Mouse (Mus musculus): ENCODE results near the gene Sez6l.

Sez6l gene

DNA sequence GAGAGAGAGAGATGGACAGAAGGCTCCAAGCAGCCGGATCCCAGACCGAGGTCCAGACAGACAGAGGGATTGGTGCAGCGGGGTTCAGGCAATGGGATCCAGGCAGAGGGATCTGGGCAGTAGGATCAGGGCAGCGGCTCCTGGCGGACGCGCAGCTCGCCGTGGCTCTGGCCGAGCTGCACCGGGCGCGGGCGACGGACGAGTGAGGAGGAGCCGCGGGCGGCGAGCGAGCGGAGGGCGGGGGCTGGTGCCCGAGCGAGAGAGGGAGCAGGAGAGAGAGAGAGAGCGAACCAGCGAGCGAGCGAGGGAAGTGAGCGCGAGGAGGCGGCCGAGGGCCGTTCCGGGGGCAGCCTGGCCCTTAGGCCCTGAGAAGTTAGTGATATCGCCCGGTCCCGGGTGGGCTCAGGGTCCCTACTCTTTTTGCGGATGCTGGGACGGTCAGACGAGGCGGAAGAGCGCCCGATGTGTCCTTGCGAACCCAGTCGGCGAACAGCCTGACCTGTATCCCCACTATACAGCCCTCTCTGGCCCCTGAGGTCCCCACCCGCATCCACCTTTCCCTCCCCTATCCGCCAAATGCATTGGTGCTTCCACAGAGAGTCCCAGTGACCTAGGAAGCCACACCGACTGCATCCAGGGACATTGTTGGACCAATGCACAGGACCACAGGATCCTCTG is at the start of gene Sez6l:
Gene Sez6l, minus strand, starts transcription at position 193 of the 678 bp plus-strand sequence.
- DNase-seq (ENCODE audit: low spot score): no peak

DNA sequence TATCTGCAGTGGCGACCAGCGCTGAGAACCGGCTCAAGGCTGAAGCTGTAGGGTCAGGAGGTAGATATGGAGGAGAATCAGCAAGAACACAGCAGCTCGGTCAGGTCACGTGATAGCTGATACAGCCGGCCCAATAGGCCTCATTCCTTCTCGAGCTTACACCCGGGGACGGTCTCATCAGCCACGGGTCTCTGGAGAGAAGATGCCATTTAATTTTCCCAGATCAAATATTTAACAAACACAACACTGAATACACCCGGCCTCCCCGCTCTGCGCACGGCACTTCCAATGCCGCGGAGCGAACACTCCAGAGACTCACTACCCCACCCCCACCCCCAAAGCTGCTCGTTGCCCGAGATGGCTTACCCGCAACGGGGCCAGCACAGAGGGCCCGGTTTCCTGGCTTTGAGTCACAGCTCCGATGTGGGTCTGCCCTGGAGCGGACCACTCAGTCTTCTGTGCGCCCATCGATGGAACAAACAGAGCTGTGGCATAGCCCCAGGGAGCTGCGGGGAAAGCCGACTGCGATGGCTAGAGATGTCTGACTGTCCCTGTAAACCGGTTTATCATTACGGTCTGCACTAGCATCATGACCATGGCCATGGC is 48.7 kb upstream of the Sez6l start:
- DNase-seq (ENCODE audit: low spot score): no peak

DNA sequence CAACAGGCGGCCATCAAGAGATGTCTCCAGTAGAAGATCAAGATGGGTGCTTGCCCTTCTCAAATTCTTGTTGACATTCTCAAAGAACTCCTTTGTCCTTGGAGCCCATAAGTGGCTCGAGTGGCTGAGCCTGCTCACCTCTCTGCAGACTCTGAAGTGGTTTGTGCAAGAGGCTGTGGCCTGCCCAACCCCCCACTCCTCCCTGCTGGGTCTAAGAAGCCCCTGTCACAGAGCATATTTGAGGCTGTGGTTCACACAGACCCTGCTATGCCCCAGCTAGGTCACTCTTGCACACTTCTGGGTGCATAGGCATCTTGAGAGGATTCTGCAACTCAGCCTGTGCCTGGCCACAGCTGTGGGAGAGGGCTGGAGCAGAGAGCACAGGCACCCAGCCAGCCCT is 46.0 kb upstream of the Sez6l start:
- no peak for DNase-seq (ENCODE audit: low spot score)

DNA sequence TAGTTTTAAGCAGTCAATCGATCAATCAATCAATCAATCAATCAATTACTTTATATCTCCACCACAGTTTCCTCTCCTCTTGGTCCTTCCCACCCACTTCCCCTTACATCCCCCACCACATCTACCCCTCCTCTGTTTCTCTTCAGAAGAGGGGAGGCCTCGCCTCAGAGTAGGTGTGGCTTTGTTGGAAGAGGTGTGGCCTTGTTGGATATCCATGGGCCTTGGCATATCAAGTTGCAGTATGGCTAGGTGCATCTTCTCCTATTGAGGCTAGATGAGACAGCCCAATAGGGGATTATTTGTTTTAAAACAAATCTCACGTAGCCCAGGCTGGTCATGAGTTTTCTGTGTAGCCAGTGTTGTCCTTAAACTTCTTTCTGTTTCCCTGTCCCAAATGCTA is 43.3 kb upstream of the Sez6l start:
- DNase-seq (ENCODE audit: low spot score): no peak

DNA sequence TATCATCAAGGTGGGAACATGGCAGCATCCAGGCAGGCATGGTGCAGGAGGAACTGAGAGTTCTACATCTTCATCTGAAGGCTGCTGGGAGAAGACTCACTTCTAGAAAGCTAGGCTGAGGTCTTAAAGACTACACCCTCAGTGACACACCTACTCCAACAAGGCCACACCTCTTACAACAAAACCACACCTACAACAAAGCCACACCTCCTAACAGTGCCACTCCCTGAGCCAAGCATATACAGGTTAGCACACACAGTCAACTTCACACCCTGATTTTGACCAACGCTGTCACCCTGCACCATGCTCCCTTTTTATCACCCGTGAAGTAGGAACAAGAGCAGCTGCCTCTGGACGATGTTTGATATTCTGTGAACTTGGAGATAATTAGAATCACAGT is 42.4 kb upstream of the Sez6l start:
- DNase-seq (ENCODE audit: low spot score): no peak

DNA sequence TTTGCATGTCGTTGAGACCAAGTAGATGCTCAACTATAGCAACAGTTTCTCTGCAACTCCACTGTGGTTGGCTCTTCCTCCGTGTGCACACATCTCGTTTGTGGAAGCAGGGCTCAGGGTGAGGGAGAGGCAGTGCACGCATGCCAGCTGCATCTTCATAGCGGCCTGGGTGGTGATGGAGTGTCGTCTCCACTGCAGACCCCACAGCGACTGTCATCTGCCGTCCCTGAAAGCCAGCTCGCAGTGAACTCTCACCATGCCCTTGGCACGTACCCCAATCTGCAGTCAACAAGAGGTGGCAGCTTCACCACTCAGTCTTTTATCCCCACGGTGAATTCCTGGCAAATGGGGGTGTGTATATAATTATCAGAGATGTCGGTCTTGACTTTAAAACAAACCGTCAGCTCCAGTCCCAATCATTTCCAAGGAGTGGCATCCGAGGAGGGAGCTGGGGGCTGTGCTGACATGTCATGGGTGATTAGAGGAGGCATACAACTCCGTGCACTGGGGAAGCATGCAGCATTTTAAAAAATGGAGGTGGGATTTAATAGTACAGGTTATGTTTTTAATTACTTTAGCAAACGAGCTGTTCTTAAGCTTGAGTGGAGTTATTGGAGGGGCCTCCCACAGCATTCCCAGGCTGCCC is 40.7 kb upstream of the Sez6l start:
- DNase-seq (ENCODE audit: low spot score): no peak

DNA sequence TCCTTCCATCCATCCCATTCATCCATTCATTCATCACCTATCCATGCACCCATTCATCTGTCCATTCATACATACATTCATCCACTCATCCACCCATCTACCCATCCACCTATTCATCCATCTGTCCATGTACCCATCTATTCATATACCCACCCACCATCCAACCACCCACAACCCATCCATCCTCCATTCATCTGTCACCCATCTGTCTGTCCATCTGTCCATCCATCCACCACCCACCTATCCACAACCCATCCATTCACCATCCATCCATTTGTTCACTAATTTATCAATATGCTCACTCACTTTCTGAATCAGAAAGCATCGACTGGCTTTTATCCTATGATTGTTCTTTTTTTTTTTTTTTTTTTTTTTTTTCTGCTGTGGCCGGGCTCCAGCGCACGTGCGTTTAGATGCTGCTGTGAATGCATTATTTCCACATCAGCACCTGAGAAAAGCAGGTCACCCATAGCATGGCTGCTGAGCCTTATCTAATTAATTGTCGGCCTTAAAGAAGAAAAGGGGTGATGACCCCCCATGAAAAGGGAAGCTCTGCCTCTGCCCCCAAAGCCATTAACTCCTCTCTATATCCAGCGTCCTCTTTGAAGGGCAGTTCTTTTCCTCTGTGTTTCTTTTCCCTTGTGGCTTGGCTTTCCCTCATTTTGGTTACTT is 39.1 kb upstream of the Sez6l start:
- no peak for DNase-seq (ENCODE audit: low spot score)

DNA sequence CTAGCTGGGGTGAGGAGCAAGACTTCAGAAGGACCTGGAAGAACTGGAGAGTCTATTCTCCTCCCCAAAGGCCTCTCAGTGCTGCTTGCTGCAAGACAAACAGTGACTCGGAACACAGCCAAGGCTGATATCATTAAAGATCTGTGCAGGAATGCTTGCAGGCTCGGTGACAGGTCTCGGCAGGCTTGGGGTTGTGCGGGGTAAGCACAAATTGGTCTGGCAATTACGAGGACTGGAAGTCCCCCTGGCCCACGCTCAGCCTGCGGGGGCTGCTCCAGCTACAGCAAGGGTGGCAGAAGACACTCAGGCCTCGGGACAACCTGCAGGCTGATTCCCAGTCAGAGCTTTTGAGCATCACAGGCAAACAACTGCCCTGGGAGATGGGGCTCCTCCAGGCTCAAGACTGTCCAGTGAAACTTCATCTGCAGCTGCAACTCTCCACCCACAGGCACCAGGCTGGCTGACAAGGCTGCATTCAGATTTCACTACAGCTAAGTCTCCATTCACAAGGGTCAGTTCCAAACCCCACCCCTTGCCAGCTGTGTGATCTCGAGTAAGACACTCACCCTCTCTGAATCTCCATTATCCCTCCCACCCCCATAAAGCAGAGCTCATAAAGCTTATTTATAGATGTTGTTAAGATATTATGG is 31.0 kb upstream of the Sez6l start:
- no peak for DNase-seq (ENCODE audit: low spot score)

DNA sequence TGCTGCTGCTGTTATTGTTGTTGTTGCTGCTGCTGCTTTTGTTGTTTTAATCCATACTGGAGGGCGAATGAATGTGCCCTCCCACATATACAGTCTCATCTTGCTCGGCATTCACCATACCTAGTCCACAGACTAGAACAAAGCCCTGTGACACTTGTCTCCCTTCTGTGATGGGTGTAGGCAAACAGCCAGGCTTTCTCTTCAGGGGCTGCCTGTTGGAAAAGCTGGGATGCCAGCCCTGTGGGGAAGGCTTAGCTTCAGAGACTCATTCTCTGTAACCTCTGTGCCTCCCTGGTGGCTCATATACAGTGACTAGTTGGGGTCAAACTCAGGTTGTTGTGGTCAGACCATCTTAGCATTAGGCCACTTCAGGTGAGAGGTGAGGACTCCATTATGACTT is 30.1 kb upstream of the Sez6l start:
- no peak for DNase-seq (ENCODE audit: low spot score)

DNA sequence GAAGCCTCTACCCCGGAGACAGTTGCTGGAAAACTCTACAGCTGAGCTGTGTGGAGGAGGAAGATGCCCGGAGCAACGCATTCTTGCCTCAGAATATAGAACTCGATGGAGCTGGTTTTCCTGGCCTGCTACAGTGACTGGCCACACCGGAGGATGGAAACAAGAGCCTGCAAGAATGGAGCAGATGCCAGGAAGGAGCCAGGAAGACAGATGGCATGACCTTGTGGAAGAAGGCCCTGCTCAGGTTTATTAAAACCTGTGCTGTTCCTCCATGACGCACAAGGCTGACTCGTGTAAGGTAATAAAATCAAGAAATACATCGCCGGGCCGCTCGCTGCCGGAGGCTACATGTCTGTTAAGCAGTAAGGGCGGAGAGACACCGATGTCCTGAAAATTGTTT is 28.4 kb upstream of the Sez6l start:
- DNase-seq (ENCODE audit: low spot score): no peak

DNA sequence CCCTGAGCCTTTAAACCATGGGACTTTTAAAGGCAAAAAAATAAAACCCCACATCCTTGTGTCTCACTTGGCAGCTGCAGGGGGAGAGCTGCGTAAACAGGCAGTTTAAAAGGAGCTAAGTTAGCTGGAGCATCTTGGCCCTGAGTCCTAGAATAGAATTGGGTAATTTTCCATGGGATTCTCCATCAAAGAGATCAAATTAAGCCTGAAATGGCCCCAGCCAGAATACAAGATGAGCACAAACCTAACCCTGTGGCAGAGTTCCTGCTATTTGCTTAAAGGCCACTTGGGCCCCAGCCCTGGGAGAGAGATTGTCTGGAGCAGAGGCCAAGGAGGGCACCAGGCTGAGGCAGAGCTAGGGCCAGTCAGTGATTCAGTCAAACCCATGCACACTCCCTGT is 27.3 kb upstream of the Sez6l start:
- no peak for DNase-seq (ENCODE audit: low spot score)

DNA sequence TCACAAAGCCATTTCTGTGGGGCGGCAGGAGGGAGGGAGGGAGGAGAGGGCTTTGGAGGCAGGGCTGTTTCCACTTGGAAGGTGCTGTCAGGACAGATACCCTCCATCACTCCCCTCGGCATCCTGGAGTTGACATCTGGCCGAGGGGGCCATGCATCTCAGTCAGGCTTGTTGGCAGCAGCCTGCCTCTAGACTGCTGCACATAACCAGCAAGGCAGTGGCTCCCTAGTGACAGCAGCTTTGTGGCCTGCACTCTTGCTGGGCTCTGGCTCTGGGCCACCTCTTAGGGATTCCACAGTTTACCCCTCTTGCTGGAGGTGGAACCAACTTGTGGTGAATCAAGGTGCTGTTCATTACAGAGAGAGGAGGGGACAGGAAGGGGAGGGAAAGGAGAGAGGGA is 26.6 kb upstream of the Sez6l start:
- no peak for DNase-seq (ENCODE audit: low spot score)

DNA sequence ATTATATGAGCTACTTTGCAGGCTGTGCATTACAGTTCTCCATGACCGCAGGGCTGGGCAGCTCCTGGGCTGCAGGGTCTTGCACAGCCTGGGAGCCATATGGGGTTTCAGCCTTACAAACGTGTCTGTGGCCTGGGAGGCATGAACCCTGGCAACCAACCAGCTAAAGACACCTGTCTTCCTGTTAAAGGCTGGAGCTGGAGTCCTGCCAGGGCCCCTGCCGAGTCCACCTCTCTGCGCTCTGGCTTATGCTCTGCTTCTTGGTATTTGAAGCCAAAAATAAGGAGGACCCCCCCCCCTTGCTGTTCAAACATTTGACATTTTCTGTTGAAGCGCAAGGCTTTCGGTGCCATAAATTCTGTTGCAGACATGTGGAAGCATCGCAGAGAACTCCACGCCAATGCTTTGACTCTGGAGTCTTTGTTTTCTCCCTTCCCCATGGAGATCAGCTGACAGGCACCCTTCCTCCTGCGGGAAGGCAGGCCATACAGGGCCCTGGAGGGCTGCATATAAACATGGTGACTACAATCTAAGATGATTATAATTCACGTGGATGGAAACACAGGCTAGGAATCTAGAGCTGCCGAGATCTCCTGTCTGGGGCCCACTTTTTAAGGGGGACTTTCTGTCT is 23.4 kb upstream of the Sez6l start:
- DNase-seq (ENCODE audit: low spot score): no peak

DNA sequence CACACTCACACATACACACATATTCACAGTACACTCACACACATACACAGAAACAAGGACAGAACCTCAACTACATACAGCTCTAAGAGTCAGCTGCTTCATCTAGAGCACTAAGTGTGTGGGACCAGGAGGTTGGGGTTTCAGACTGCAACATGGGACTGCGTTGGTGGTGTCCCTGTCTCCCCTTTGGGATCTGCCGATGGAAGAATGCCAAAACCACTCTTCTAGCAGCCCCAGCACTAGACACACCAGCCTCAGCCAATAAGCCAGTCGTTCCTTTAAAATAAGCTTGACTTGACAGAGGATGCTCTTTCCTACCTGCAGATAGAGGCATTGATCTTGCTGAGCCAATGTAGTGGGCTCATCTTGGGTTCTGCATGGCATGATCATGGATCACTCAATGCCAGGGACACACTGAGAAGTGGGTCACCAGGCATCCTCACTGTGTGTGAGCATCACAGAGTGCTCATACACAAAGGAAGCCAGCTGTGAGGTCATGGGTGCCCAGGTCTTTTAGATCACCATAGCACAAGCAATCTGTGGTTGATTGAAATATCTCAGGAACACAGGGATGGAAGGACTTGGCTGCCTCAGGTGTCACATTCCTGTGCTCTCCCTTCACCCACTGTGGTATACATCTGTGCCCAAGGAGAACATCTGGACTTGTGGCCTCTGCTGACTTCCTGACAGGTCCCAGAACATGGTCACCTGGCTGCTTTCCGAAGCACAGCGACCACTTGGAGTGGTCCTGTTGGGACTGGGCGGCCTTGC is 22.7 kb upstream of the Sez6l start:
- DNase-seq (ENCODE audit: low spot score): no peak

DNA sequence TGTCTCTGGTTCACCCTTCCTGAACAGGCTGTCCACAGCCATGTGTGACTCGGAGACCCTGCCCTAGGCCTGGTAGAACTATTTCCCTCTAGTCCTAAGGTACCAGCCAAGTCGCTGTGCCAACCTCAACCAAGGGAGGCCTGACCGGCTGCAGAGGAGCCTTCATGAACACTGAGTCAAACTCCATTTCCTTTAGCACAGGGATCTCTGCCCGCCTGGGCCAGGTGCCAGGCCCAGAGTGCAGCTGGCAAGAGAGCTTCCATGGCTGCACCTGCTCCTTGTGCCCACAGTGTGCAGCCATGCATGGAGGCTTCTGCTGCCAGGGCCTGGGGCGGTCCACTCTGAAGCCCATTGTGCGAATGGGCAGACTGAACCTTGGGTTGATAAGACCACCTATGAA is 20.9 kb upstream of the Sez6l start:
- DNase-seq (ENCODE audit: low spot score): peak; percentile 34

DNA sequence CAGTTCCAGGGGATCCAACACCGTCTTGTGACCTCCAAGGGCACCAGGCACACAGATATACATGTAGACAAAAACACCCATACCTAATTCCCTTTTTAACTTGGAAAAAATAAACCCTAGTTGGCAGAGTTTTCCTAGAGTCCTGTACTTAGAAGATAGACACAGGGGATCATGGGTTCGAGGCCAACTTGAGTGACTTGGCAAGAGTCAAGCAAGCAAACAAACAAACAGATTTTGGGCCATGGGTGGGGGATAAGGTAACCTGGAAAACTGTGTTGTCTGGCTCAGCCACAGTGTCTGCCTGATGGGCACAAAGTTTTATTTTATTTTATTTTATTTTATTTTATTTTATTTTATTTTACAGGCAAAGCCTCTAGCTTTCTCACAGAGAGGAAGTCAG is 20.3 kb upstream of the Sez6l start:
- DNase-seq (ENCODE audit: low spot score): no peak

DNA sequence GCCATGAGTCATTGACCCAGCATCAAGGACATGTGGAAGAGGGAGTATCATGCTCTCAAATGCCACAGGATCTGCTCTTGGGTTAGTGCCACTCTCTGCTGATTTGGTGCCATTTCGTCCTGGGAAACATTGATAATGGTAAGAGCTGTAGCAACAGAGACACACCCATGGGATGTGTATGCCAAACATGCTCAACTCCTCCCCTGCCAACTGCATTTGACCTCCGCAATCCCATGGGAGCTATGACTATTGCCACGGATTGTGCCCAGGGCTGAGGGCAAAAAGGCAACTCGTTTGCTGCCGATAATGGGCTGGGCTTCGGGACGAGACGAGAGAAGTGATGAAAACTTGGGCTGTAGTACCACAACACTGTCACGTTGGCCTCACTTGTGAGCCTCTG is 19.7 kb upstream of the Sez6l start:
- DNase-seq (ENCODE audit: low spot score): no peak

DNA sequence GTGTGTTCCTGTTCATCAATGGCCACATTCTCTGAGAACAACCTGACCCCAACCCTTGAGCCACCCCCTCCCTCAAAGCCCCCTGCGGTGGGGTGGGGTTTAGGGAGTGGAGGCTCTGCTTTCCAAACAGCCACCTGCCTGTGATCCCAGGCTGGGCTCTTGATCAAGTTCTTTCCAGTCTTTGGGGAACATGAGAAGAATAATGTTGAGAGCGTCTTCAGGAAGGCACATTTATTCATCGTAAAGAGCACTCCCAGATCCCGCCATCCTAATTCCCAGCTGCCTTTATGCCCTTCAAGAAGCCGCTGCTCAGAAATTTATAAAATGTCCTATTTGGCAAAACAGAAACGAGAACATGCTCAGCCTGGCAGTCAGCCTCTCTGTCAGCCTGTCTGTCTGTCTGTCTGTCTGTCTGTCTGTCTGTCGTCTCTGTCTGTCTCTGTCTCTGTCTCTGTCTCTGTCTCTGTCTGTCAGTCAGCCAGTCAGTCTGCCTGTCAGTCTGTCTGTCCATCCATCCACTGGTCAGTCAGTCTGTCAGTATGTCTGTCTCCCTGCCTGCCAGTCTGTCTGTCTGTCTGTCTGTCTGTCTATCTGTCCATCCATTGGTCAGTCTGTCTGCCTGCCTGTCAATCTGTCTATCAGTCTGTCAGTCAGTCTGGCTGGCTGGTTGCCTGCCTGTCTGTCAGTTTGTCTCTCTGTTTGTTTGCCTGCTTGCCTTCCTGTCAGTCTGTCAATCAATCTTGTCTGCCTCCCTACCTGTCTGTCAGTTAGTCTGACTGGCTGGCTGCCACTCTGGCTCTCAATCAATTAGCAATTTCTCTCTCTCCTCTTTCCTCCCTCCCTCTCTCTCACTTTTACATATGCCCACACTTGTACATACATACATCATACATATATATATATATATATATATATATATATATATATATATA is 19.0 kb upstream of the Sez6l start:
- no peak for DNase-seq (ENCODE audit: low spot score)

DNA sequence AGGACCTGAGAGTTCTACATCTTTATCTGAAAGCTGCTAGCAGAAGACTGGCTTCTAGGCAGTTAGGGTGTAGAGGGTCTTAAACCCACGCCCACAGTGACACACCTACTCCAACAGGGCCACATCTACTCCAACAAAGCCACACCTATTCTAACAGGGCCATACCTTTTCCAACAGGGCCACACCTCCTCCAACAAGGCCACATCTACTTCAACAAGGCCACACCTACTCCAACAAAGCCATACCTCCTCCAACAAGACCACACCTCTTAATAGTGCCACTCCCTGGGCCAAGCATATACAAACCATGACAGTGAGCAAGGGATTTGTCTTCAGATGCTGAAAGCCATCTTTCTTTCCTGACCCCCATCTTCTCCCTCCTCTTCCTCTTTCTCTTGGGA is 14.7 kb upstream of the Sez6l start:
- no peak for DNase-seq (ENCODE audit: low spot score)

DNA sequence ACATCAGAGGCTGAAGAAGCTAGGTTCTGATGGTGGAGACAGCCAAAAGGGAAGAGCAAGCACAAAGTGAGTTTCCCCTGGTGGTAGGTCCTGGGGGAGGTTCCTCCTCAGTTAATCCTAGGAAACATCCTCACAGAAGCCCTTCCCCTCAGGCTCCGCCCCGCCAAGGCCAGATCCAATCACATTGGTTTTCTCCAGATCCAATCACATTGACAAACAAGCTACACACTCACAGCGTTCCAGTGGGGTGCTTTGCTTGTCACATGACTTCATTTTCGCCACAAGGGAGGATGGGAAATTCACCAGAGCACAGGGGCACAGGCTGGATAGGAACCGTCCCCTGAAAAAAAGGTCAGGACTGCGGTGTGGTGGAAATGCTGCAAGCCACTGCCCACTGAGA is 9.1 kb upstream of the Sez6l start:
- DNase-seq (ENCODE audit: low spot score): no peak

All from ovary, adult 18-20 months (tissue).